Mouse (Mus musculus): ENCODE measurements at regions not wholly inside any gene's neighbourhood (a gene's known extent, or its start where the extent isn't known, plus 50 kb on each side); places are given as distances from the start of the nearest gene placed in this dataset.

- no peak for TF ChIP-seq CTCF (IDR thresholded peaks at IDR 0.05; ENCODE audit: low read depth)
- TF ChIP-seq EP300 (IDR thresholded peaks at IDR 0.05; ENCODE audit: low read depth): no peak
These were observed 132.1 kb downstream of the Fam174b start for GRCm38 (mm10) chr7:73872181-73872580.

All from heart, postnatal 0 days (tissue).